In genomic region chr19:56277951-56278350, GRCm38 (mm10) we compare ENCODE assay signal across 27 mouse cellular contexts. TPM values are rescaled to one million over a fixed set of nuclear protein-coding genes. Genes with fewer than 3 reads are reported as not detected.
"Had no signal": no experiment of that assay in that cellular context is flagged by ENCODE, and none has a peak within 500 bp of the region (broad histone marks: within the 10 kb centered on the region; RNA-seq: fewer than 3 reads in every experiment).

No protein-coding gene starts in this region.

- ATAC-seq: lung, postnatal 0 days; midbrain, embryonic 15.5 days had no signal

- H3K36me3 ChIP-seq: kidney, embryonic 15.5 days; limb, embryonic 12.5 days; limb, embryonic 15.5 days; midbrain, embryonic 12.5 days; midbrain, embryonic 15.5 days; neural tube, embryonic 12.5 days; neural tube, embryonic 15.5 days had no signal

- H3K4me2 ChIP-seq: kidney, embryonic 15.5 days; limb, embryonic 12.5 days; limb, embryonic 15.5 days; lung, embryonic 14.5 days; midbrain, embryonic 12.5 days; midbrain, embryonic 15.5 days; neural tube, embryonic 12.5 days; neural tube, embryonic 15.5 days had no signal

- H3K9me3 ChIP-seq: kidney, embryonic 15.5 days; limb, embryonic 12.5 days; limb, embryonic 15.5 days; midbrain, embryonic 12.5 days; midbrain, embryonic 15.5 days; neural tube, embryonic 12.5 days; neural tube, embryonic 15.5 days had no signal

- H3K4me3 ChIP-seq: kidney, embryonic 15.5 days; left cerebral cortex, adult 2 months; limb, embryonic 12.5 days; limb, embryonic 15.5 days; midbrain, embryonic 12.5 days; midbrain, embryonic 15.5 days; neural tube, embryonic 12.5 days; neural tube, embryonic 15.5 days had no signal

- H3K4me1 ChIP-seq: limb, embryonic 12.5 days; limb, embryonic 15.5 days; midbrain, embryonic 12.5 days; midbrain, embryonic 15.5 days; neural tube, embryonic 12.5 days; neural tube, embryonic 15.5 days had no signal

- H3K9ac ChIP-seq: kidney, embryonic 15.5 days; limb, embryonic 12.5 days; limb, embryonic 15.5 days; lung, embryonic 14.5 days; midbrain, embryonic 12.5 days; midbrain, embryonic 15.5 days; neural tube, embryonic 12.5 days; neural tube, embryonic 15.5 days had no signal

- DNase-seq: kidney, adult 11 months; kidney, adult 8-10 months; kidney, postnatal 10 days; kidney, postnatal 36 days; layer of hippocampus, postnatal 36 days; left cerebral cortex, postnatal 4 days; right cerebral cortex, adult 18-20 months; right cerebral cortex, postnatal 25 days; spleen, adult 18-20 months; thymus, adult 2 months; thymus, postnatal 14 days had no signal

- H3K27me3 ChIP-seq: kidney, embryonic 15.5 days; midbrain, embryonic 15.5 days; neural tube, embryonic 12.5 days; neural tube, embryonic 15.5 days had no signal

- H3K27ac ChIP-seq: kidney, embryonic 15.5 days; left cerebral cortex, adult 2 months; limb, embryonic 12.5 days; limb, embryonic 15.5 days; macrophage; midbrain, embryonic 12.5 days; midbrain, embryonic 15.5 days; neural tube, embryonic 12.5 days; neural tube, embryonic 15.5 days; stomach, postnatal 0 days had no signal

RNA-seq across cellular contexts. Expression of gene Habp2, which starts 9.0 kb away (rescaled TPM):
- total RNA-seq: layer of hippocampus, adult 8-10 months; layer of hippocampus, postnatal 10 days; layer of hippocampus, postnatal 36 days; left cerebral cortex, adult 2 months; left cerebral cortex, postnatal 14 days; left cerebral cortex, postnatal 4 days; megakaryocyte, adult 5-6 weeks had no signal
- polyA plus RNA-seq: limb, embryonic 12.5 days; macrophage; midbrain, embryonic 12.5 days; neural tube, embryonic 12.5 days had no signal
